Mouse (Mus musculus) lung, adult 2 months (tissue): ENCODE results near the gene Exd1.

Experiments
- CTCF ChIP-seq: fragments of 200-500 bp; IDR thresholded peaks from 2 replicates; pipeline ENCODE4 v1.5.1; 2011; ENCODE audit warnings: mild to moderate bottlenecking, low read length, control low read depth; ENCODE audit not compliant: insufficient read depth
- POLR2A ChIP-seq: fragments of 200-500 bp; IDR thresholded peaks from 2 replicates; pipeline ENCODE4 v1.6.1; 2011; ENCODE audit warnings: low read depth, mild to moderate bottlenecking, control low read depth, low read length, borderline replicate concordance; ENCODE audit errors: extremely low read depth

GRCm38 (mm10) chr2:119516811-119517210, 30.6 kb downstream of the Exd1 start:
- TF ChIP-seq POLR2A (no peak), CTCF (no peak)
